Mouse (Mus musculus): ENCODE data around the gene Miox.

Gene Miox

DNA sequence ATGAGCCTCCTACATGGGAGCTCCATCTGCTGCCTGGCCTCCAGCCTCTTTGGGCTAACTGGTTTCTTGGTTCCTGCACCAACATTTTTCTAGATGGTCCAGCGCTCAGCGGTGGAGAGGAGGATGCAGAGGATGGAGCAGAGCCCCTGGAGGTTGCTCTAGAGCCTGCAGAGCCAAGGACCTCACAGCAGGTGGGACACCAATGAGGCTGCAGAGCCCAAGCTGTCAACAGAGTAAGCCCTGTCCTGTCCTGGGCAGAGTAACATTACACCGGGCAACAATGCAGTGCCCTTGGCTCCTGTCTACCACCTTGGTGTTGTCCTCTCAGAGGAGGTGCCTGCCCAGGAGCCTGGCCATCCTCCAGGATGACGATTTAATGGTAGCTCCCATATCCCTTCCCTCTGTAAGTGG is 30.9 kb downstream of the Miox start:
- DNase-seq (ENCODE audit: low spot score) = no peak

DNA sequence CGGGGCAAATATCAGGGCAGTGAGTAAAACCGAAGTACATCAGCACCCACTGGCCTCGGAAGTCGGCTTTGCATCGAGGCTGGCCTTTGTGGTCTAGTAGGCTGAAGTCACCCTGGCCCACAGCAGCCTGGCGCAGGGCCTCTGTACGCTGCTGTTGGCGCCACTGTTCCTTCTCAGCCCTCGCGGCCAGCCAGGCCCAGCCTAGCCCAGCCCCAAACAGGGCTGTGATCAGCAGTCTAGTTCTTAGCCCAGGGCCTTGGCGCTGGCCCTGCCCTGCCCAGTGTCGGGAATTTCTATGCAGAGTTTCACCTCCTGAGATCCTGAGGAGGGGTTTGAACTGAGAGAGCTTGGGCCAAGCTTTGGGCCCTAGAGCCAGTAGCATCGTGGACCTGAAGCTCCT is 37.9 kb downstream of the Miox start:
- DNase-seq (ENCODE audit: low spot score) = no peak

DNA sequence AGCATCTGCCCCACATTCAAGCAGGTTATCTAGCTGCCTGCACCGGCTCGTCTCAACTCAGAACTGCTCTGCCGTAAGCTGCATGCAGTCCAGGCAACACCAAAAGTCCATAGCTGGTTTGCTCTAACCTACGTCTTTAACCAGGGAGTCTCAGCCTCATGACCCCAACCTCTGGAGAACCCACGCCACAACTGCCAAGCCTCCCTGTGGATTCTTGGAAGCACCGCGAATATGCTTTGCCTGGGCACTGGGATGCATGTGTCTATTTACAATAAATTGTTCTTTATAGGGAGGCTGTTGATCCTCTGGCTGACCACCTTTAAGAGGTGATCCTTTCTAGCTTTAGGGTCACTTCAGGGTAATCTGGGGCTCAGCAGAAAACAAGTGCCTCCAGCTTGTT is 38.3 kb downstream of the Miox start:
- no peak for DNase-seq (ENCODE audit: low spot score)

DNA sequence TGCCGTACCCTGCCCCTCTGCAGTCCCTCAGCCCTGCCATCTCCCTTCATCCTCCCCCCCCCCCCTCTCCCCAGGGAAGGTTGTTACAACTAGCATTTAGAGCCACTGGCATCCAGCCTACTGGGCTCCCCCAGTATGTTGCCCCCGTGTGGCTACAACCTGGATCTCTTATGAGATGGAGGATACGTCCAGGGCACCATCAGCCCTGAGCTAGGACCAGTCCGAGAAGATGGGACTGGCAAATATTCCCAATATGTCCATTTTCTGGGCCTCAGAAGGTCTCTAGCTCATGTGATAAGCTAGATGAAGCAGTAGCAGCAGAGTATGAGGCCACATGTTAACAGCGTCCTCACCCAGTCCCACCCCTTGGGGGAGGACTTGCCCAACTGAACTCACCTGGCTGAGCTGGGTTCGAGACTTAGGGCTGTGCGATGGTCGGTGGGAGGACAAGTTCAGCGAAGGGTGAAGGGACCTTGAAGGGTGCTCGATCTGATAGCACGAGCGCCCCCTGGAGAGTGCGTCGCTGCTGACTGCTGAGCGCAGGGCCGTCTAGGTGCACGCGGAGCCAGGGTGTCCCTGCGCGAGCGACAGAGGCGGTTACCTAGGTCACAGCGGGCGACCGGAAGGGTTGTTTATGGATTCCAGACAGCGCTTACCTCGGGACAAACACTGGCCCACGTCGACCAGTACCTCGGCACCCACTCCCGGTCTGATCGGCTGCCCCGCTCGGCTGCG is 39.0 kb downstream of the Miox start:
- peak; percentile 88 for DNase-seq (ENCODE audit: low spot score)

DNA sequence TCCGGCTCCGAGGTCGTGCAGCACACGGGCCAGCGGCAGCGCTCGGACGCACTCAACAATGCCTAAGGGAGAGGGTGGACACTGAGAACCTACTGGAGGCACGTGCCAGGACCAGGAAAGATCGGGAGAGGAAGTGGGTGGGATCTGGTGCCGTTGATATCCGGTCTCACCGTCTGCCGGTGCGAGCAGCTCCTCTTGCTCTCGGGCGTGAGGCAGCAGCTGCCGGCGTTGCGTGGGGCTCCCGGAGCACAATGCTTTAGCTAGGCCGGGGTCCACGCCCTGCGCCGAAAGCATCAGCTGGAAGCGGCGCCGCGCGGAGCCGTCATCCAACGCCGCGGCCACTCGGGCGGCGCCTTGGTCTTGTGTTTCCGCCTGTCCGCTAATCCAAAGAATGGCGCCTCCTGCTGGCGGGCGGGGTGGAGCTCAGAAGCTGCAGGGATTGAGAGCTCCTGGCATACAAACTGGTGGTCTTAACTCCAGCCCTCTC is 39.6 kb downstream of the Miox start, which contains the start of gene Sco2:
Gene Sco2 (minus strand): TSS at position 85 of the 487 bp plus-strand sequence.
- peak; percentile 92 for DNase-seq (ENCODE audit: low spot score)

DNA sequence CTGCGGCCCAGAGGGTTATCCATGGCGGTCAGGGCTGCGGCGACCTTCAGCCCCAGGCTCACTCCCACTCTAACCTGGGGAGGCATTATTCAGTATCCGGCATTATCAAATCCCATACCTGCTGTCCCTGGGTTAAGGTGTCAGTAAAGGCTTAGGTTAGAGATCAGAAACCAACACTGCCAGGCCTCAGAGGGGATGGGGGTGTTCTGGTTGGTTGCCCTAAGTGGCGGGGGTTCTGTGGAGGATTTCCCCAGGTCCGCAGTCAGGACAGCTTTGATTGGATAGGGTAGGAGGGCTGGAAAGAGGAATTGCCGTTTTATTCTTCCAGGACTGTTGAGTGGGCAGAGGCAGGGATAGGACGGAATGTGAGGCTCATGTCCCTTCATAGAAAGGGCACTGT is 40.1 kb downstream of the Miox start:
- DNase-seq (ENCODE audit: low spot score) = no peak

DNA sequence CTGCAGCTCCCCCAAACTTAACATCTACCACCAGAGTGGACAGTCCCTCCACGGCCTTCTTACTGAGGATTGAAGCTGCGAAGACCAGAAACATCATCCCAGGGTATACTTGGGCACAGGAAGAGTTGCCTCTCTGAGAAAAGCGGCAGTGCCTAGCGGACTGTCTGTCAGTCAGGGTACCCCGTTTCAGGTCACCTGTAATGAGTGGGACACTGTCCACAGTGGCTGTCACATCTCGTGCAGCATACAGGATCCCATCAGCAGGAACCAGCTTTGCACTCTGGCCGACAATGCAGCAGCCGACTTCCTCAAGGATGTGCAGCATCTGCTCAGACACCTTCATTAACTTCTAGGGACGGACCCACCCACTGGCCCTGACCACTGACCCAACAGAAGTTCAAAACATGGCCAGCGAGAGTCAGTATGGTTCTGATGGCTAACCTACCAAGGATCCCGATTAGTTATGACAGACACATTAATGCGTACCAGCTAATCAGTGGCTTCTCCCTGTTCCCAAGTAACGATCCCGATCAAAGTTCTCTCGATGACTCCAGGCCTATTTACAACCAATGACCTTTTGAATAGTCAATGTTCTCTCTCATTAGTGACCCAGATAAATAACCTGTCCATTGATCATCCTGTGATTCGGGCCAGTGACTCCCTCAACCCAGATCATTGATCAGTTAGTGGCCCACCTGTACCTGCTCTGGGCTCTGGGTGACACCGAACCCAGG is 40.8 kb downstream of the Miox start:
- no peak for DNase-seq (ENCODE audit: low spot score)

DNA sequence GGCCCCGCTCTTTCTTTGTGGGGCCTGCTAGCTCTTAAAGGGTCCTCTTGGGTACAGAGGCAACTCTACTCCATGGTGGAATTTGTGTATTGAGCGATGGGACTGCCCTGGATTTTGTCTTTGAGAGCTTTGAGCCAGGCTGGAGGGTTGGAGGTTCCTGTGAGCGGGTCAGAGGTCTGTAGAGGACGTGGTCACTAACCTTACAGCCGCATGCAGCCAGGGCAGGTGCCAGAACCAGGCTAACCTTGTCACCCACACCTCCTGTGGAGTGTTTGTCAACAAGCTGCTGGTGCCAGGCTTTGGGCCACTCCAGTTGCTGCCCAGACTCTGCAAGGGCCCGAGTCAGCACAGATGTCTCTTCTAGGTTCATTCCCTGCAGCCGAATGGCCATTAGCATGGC is 41.8 kb downstream of the Miox start:
- DNase-seq (ENCODE audit: low spot score) = no peak

DNA sequence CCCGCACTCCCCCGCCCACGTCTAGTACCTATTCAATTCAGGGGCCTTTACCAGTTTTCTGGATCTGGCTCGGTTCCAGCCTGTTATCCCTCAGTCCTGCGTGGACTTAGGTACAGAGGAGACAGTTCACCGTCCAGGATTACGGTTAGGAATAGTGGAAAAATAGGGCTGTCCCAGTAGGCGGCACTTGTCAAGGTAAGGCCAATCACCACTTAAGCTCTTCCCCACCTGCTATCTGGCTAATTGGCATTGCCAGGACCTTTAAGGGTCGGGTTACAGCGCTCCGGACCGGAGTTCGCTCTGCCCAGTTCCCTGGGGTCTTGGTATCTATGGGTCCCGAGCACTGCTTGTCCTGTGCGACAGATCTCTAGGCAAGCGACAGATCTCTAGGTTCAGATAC is 42.8 kb downstream of the Miox start, which contains the start of gene Tymp:
Gene Tymp (minus strand): TSS at position 83 of the 400 bp plus-strand sequence.
- DNase-seq (ENCODE audit: low spot score) = no peak

DNA sequence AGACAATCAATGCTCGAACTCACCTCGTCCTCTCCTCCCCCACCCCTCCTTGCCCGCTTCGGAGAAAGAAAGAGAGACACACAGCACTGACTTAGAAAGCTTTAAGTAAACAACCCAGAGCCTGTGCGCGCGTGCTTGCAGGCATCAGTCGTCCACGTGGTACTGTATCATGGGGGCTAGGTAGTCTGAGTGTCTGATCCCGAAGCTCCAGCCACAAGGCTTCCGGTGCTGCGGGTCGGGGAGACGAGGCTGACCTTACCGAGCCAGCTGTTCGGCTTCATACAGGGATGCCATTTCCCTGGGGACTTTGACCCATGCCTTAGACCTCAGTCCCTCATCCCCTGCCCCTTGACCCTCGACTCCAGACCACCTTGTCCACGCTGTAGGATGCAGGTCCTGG is 43.2 kb downstream of the Miox start:
- no peak for DNase-seq (ENCODE audit: low spot score)

DNA sequence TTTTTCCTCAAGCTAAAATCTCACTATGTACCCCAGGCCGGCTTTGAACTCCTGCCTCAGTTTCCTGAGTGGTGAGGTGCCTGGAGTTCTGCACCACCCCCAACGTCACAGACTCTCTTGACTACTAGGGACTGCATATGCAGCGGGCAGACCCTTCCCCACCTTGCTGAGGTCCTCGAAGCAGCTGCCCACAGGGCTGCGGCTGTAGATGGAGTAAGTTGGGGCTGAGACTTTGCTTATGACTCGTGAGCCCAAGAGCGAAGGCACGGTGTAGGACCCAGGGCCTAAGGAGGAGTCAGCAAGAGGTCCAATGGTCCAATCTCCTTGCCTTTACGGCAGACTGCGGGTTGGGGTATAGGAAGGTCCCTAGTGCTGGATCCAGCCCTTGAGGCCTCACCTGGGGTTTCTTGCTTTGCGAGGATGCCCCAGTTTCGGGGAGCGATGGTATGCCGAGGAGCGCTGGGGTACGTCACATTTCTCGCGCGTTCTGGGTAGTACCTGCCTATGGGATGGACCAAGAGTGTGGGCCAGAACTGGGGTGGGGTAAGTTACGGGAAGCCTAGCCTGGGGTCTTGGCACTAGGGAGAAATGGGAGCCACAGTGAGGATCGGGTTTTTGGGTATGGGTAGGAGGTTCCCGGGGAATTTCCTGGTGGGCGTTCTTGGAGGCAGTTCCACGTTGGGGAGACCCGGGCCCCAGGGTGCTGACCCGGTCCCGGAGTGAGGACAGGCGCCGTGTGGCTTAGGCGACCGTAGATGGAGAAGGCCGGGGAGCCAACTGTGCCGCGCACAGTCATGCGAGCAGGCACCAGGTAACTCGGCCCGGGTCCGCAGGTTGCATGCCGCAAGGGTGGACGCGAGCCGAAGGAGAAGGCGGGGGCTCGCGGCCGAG is 44.0 kb downstream of the Miox start:
- DNase-seq (ENCODE audit: low spot score) = no peak

DNA sequence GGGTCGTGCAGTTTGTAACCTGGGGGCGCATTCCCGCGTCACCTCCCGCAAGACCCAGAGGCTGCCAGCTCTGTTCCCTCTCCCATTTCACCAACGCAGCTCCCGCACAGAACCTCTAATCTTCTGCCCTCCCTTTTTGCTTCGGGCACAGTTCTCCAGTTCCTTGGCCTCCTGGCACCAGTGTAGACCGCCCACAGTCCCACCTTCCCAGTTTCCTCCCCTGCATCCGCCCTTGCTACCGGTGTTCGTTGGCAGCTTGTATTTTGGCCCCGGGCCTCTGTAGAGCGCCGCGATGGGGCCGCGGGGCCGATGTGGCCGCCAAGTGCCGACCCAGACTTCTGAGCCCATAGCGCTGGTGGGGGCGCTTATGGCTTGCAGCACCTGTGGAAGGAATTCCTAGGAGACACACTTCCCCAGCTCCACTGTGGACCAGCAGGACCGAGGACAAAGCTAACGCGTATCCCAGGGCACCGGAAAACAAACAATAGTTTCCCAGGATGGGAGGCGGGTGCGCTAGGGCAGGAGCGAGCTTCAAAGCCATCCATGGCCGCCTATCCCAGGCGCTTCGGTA is 44.7 kb downstream of the Miox start, which contains the start of gene Odf3b:
Gene Odf3b (minus strand): TSS at position 452 of the 571 bp plus-strand sequence.
- DNase-seq (ENCODE audit: low spot score) = peak; percentile 42

DNA sequence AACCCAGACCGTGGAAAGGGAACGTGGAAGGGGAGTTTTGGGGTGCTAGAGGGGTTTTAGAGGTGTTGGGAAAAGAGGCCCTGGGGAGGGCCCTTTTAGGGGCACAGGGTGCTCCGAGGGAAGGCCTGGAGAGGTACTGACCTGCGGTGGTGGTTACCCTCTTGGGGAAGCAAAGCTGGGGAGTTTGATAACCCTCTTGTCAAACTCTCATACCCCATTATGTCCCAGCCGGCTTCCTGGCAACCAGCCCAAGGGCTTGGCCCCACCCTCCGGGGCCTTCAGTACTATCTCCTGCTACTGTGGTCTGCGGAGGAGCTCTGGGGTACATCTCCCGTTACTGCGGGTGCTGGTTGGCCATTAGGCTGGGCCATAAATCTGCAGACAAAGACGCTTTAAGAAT is 45.2 kb downstream of the Miox start:
- no peak for DNase-seq (ENCODE audit: low spot score)

DNA sequence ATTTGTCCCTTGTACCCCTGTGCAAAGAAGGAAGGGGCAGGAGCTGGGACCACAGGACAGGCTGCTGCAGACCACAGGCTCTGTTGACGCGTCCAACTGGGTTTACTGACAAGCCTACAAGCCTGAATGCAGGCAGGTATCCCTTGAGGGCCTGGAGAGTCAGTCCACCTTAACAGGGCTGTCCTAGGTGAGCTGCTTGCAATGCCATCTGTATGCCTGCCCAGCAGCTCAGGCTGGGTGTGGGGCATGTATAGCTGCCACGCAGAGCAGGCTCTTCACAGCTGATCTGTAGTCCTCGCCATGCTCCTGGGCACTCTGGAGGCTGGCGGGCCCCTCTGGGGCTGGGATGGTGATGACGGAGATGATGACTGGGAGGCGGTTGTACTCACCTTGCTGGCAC is 50.4 kb downstream of the Miox start, which contains the start of gene Klhdc7b:
Gene Klhdc7b (plus strand): TSS at position 301 of the 400 bp plus-strand sequence.
- DNase-seq (ENCODE audit: low spot score) = no peak
